18 mouse cellular contexts compared by ENCODE assay signal in the genomic region with DNA sequence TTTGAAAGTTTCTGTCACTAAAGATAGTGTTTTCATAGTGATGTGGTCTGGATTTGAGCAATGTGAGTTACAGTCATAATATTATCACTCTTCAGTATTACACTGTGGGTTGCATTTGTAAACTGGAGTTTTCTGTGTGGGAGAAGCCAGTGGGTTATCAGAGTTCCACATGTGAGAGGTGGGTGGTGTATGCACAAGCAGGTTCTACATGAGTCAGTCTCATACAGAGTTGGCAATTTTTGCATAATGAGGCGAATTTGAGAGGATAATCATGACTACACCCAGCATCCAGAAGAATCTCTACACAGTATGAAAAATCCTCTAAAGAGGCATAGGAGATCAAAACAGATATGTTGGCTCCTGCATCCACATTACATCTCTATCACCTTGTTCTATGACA.
DNase-seq lines count a peak whose midpoint lies in the region.
"Had no signal": no experiment of that assay in that cellular context is flagged by ENCODE, and none has a peak within 500 bp of the region (broad histone marks: within the 10 kb centered on the region; RNA-seq: fewer than 3 reads in every experiment).

No protein-coding gene starts in this region.

- DNase-seq in frontal cortex, adult 2 months (ENCODE audit: extremely low spot score in 1 of 2, low spot score in 1 of 2) = peak; percentile 14 to 29
- DNase-seq in frontal cortex, postnatal 14 days (ENCODE audit: low spot score in 2 of 2) = no peak
- DNase-seq in layer of hippocampus, adult 9-10 months (ENCODE audit: low spot score) = peak; percentile 10
- no peak for DNase-seq in layer of hippocampus, postnatal 25 days (ENCODE audit: extremely low spot score in 1 of 2, low spot score in 1 of 2)
- DNase-seq in layer of hippocampus, adult 9-11 months = peak; percentile 58
- DNase-seq in left cerebral cortex, adult 8-10 months (ENCODE audit: low spot score in 2 of 2) = no peak
- DNase-seq: adrenal gland, postnatal 10 days; adrenal gland, postnatal 36 days; B cell, adult 2 months; cerebellum, adult 11 months; cerebellum, adult 2 months; cerebellum, adult 9-11 months; cerebellum, postnatal 25 days; forebrain, postnatal 0 days; gastrocnemius, postnatal 25 days; heart, adult 18-20 months; heart, postnatal 10 days; heart, postnatal 36 days had no signal

Comparison
In these comparisons a context has a peak if more than half of its experiments do, and no peak if none do; other contexts are left out.
1. DNase-seq: peak in frontal cortex, adult 2 months (2 of 2), layer of hippocampus, adult 9-10 months (single experiment) and layer of hippocampus, adult 9-11 months (single experiment); none in frontal cortex, postnatal 14 days (0 of 2), layer of hippocampus, postnatal 25 days (0 of 2) and left cerebral cortex, adult 8-10 months (0 of 2).